Mouse (Mus musculus) testis, adult 2 months (tissue): Measurements from ENCODE around the gene Arcn1. TPM values are rescaled to one million over a fixed set of nuclear protein-coding genes. Genes with fewer than 3 reads are reported as not detected.

Experiments used
- H3K27ac ChIP-seq: fragments of 200-500 bp; 2 replicates; pipeline ENCODE4 v1.5.1; 2012; ENCODE audit warnings: low read depth, low read length; ENCODE audit not compliant: control insufficient read depth, insufficient read depth
- H3K27me3 ChIP-seq: fragments of 200-500 bp; 2 replicates; pipeline ENCODE4 v1.6.1; 2012; ENCODE audit warnings: mild to moderate bottlenecking, low read length, moderate library complexity; ENCODE audit not compliant: control insufficient read depth, insufficient read depth
- H3K36me3 ChIP-seq: fragments of 200-500 bp; 2 replicates; pipeline ENCODE4 v1.6.1; 2012; ENCODE audit warnings: mild to moderate bottlenecking, low read length; ENCODE audit not compliant: control insufficient read depth, insufficient read depth
- H3K4me1 ChIP-seq: fragments of 200-500 bp; 2 replicates; pipeline ENCODE4 v1.6.1; 2012; ENCODE audit warnings: low read length; ENCODE audit not compliant: control insufficient read depth, insufficient read depth
- H3K4me3 ChIP-seq: fragments of 200-500 bp; 2 replicates; pipeline ENCODE4 v1.5.1; 2012; ENCODE audit warnings: low read depth, mild to moderate bottlenecking, low read length, moderate library complexity, mixed read lengths; ENCODE audit not compliant: control insufficient read depth
- CTCF ChIP-seq: fragments of 200-500 bp; IDR thresholded peaks from 2 replicates; pipeline ENCODE4 v1.5.1; 2012; ENCODE audit warnings: low read depth, mild to moderate bottlenecking, inconsistent platforms, low read length, moderate library complexity; ENCODE audit not compliant: control insufficient read depth, insufficient read depth, insufficient replicate concordance
- POLR2A ChIP-seq: fragments of 200-500 bp; IDR thresholded peaks from 2 replicates; pipeline ENCODE4 v1.6.1; 2012; ENCODE audit warnings: low read depth, mild to moderate bottlenecking, inconsistent platforms, low read length, moderate library complexity; ENCODE audit not compliant: control insufficient read depth
- polyA plus RNA-seq: library from polyadenylated mRNA; depleted of rRNA; stranded (reverse); fragments of >200 nt; gene quantifications from 2 replicates; pipeline ENCODE4 v1.2.3, GENCODE M21; 2012; rRNA removed

Gene Arcn1
- polyA plus RNA-seq, 1 experiment, result 28.5 TPM

GRCm38 (mm10) chr9:44691671-44692520 lies 75.7 kb downstream of the Arcn1 start:
- Histone ChIP-seq H3K4me3 (no peak overlapping the region), H3K27me3 (no peaks in the 10 kb centered on the region), H3K4me1 (peaks cover 4% of the 10 kb centered on the region), H3K27ac (no peak overlapping the region), H3K36me3 (no peaks in the 10 kb centered on the region)
- TF ChIP-seq CTCF (no peak), POLR2A (no peak)

Other genes starting within 250 kb of the Arcn1 start
- gene Cxcr5, start 206.0 kb downstream of the Arcn1 start, polyA plus RNA-seq, result 8.6 and 11.2 TPM in 2 replicates
- 9.0 and 11.7 TPM in 2 replicates for gene Ddx6, start 163.0 kb downstream of the Arcn1 start, polyA plus RNA-seq
- gene Treh, start 94.6 kb downstream of the Arcn1 start, polyA plus RNA-seq, result 0.47 TPM in 1 of 2 replicates, not detected in the other
- 3.8 and 4.8 TPM in 2 replicates for gene Phldb1, start 32.6 kb downstream of the Arcn1 start, polyA plus RNA-seq
- 199 and 203 TPM in 2 replicates for gene Ift46, start 63 bp upstream of the Arcn1 start, polyA plus RNA-seq
- 3.0 and 3.1 TPM in 2 replicates for gene Tmem25, start 31.5 kb upstream of the Arcn1 start, polyA plus RNA-seq
- 0.32 and 0.99 TPM in 2 replicates for gene Ttc36, start 35.2 kb upstream of the Arcn1 start, polyA plus RNA-seq
- 3.4 and 4.9 TPM in 2 replicates for gene Kmt2a, start 113.5 kb upstream of the Arcn1 start, polyA plus RNA-seq
- 134 and 141 TPM in 2 replicates for gene Atp5l, start 152.9 kb upstream of the Arcn1 start, polyA plus RNA-seq
- 11.5 and 16.6 TPM in 2 replicates for gene Ube4a, start 197.8 kb upstream of the Arcn1 start, polyA plus RNA-seq
- gene Cd3g, start 212.6 kb upstream of the Arcn1 start, polyA plus RNA-seq, result not detected in 2 replicates
- 49.4 and 55.3 TPM in 2 replicates for gene Cd3d, start 213.9 kb upstream of the Arcn1 start, polyA plus RNA-seq
- gene Cd3e, start 241.8 kb upstream of the Arcn1 start, polyA plus RNA-seq, result 0.07 and 0.43 TPM in 2 replicates